In genomic region chr2:51880143-51880542, GRCm38 (mm10) we compare ENCODE assay signal across 21 mouse cellular contexts. TPM values are rescaled to one million over a fixed set of nuclear protein-coding genes. Genes with fewer than 3 reads are reported as not detected.
DNase-seq lines count a peak whose midpoint lies in the region; ATAC-seq and TF ChIP-seq lines count a peak whose summit lies in the region.
"Had no signal": no experiment of that assay in that cellular context is flagged by ENCODE, and none has a peak within 500 bp of the region (broad histone marks: within the 10 kb centered on the region; RNA-seq: fewer than 3 reads in every experiment).

No protein-coding gene starts in this region.

- 55% methylated on average over 1 of the region's 1 CpGs for WGBS in forebrain, postnatal 0 days
- WGBS in forebrain, embryonic 11.5 days: 90% methylated on average over 1 of the region's 1 CpGs
- WGBS in liver, adult 2 months: 64% methylated on average over 1 of the region's 1 CpGs
- WGBS in cerebellum, adult 2 months: 14% methylated on average over 1 of the region's 1 CpGs

- no peak overlapping the region for H3K4me2 ChIP-seq in forebrain, postnatal 0 days (ENCODE audit: low read depth)
- no peak overlapping the region for H3K4me2 ChIP-seq in forebrain, embryonic 11.5 days (ENCODE audit: low read depth, low read length, severe bottlenecking)
- H3K4me2 ChIP-seq: forebrain, embryonic 13.5 days; hindbrain, embryonic 12.5 days had no signal

- H3K9ac ChIP-seq in forebrain, postnatal 0 days: no peak overlapping the region
- no peak overlapping the region for H3K9ac ChIP-seq in forebrain, embryonic 11.5 days (ENCODE audit: low read length)
- no peak overlapping the region for H3K9ac ChIP-seq in liver, adult 2 months (ENCODE audit: low read depth, low read length)
- H3K9ac ChIP-seq: forebrain, embryonic 13.5 days; hindbrain, embryonic 12.5 days had no signal

- no peak overlapping the region for H3K4me3 ChIP-seq in forebrain, postnatal 0 days (ENCODE audit: low read depth, low read length)
- H3K4me3 ChIP-seq in forebrain, embryonic 11.5 days (ENCODE audit: low read depth, low read length): no peak overlapping the region
- H3K4me3 ChIP-seq in liver, adult 2 months (ENCODE audit: insufficient read depth, low read depth, low read length): no peak overlapping the region
- H3K4me3 ChIP-seq in cerebellum, adult 2 months (replicated peaks; ENCODE audit: insufficient read depth, low read depth, low read length): no peak overlapping the region
- H3K4me3 ChIP-seq: forebrain, embryonic 13.5 days; heart, embryonic 10.5 days; hindbrain, embryonic 12.5 days had no signal

- no peaks in the 10 kb centered on the region for H3K79me2 ChIP-seq in liver, adult 2 months (ENCODE audit: control insufficient read depth, insufficient read depth, low read length)

- no peaks in the 10 kb centered on the region for H3K27me3 ChIP-seq in forebrain, postnatal 0 days (ENCODE audit: insufficient read depth, low read length)
- no peaks in the 10 kb centered on the region for H3K27me3 ChIP-seq in forebrain, embryonic 11.5 days (ENCODE audit: control insufficient read depth, insufficient read depth, low read length)
- H3K27me3 ChIP-seq in liver, adult 2 months (ENCODE audit: control insufficient read depth, insufficient read depth, low read length): no peaks in the 10 kb centered on the region
- no peaks in the 10 kb centered on the region for H3K27me3 ChIP-seq in cerebellum, adult 2 months (ENCODE audit: control insufficient read depth, insufficient read depth, low read length)
- H3K27me3 ChIP-seq: forebrain, embryonic 13.5 days; hindbrain, embryonic 12.5 days had no signal

- no peaks in the 10 kb centered on the region for H3K9me3 ChIP-seq in forebrain, postnatal 0 days (ENCODE audit: low read length)
- no peaks in the 10 kb centered on the region for H3K9me3 ChIP-seq in forebrain, embryonic 11.5 days (ENCODE audit: control insufficient read depth, low read length)
- H3K9me3 ChIP-seq: forebrain, embryonic 13.5 days; G1E; heart, embryonic 10.5 days; hindbrain, embryonic 12.5 days had no signal

- H3K4me1 ChIP-seq in forebrain, postnatal 0 days (ENCODE audit: insufficient read depth): no peaks in the 10 kb centered on the region
- no peaks in the 10 kb centered on the region for H3K4me1 ChIP-seq in forebrain, embryonic 11.5 days (replicated peaks; ENCODE audit: control insufficient read depth, insufficient read depth, low read length)
- no peaks in the 10 kb centered on the region for H3K4me1 ChIP-seq in liver, adult 2 months (ENCODE audit: control insufficient read depth, insufficient read depth, low read length)
- H3K4me1 ChIP-seq in cerebellum, adult 2 months (ENCODE audit: control insufficient read depth, insufficient read depth, low read length): no peaks in the 10 kb centered on the region
- H3K4me1 ChIP-seq: forebrain, embryonic 13.5 days; heart, embryonic 10.5 days; hindbrain, embryonic 12.5 days had no signal

- ATAC-seq in forebrain, postnatal 0 days: no peak
- no peak for ATAC-seq in forebrain, embryonic 11.5 days (replicated peaks; ENCODE audit: low FRiP score)
- ATAC-seq: activated CD4-positive, CD25-positive, alpha-beta regulatory T cell, adult 4 months; CD4-positive, CD25-positive, alpha-beta regulatory T cell, adult 4 months; forebrain, embryonic 13.5 days; hindbrain, embryonic 16.5 days; inflammation-experienced regulatory T-cells, adult 6 months; intestine, postnatal 0 days had no signal

- H3K27ac ChIP-seq in forebrain, postnatal 0 days (ENCODE audit: low read depth, low read length): no peak overlapping the region
- H3K27ac ChIP-seq in forebrain, embryonic 11.5 days (ENCODE audit: low read depth, low read length): no peak overlapping the region
- no peak overlapping the region for H3K27ac ChIP-seq in liver, adult 2 months (replicated peaks; ENCODE audit: insufficient read depth, low read depth, low read length)
- H3K27ac ChIP-seq in cerebellum, adult 2 months (ENCODE audit: insufficient read depth, low read length): no peak overlapping the region
- H3K27ac ChIP-seq: forebrain, embryonic 13.5 days; heart, embryonic 10.5 days; hindbrain, embryonic 12.5 days had no signal

- no peak for TF ChIP-seq POLR2A in liver, adult 2 months (IDR thresholded peaks at IDR 0.05; ENCODE audit: extremely low read depth, insufficient read depth, low read length)
- TF ChIP-seq POLR2A in cerebellum, adult 2 months (IDR thresholded peaks at IDR 0.05; ENCODE audit: borderline replicate concordance, insufficient read depth, low read length): no peak

- no peak for TF ChIP-seq CTCF in forebrain, postnatal 0 days (IDR thresholded peaks at IDR 0.05; ENCODE audit: low read depth)
- TF ChIP-seq CTCF in liver, adult 2 months (IDR thresholded peaks at IDR 0.05; ENCODE audit: low read depth, low read length): no peak
- no peak for TF ChIP-seq CTCF in cerebellum, adult 2 months (IDR thresholded peaks at IDR 0.05; ENCODE audit: borderline replicate concordance, insufficient read depth, low read depth, low read length)

- no peaks in the 10 kb centered on the region for H3K36me3 ChIP-seq in forebrain, postnatal 0 days (ENCODE audit: insufficient read depth)
- no peaks in the 10 kb centered on the region for H3K36me3 ChIP-seq in forebrain, embryonic 11.5 days (ENCODE audit: control insufficient read depth, insufficient read depth, low read length)
- no peaks in the 10 kb centered on the region for H3K36me3 ChIP-seq in liver, adult 2 months (ENCODE audit: control insufficient read depth, insufficient read depth, low read length)
- H3K36me3 ChIP-seq: G1E; heart, embryonic 10.5 days; hindbrain, embryonic 12.5 days had no signal

- peak; percentile 10 for DNase-seq in adrenal gland, adult 2 months
- no peak for DNase-seq in adrenal gland, adult 18-20 months (ENCODE audit: low spot score in 2 of 2)
- DNase-seq in forebrain, postnatal 0 days: peak; percentile 39
- no peak for DNase-seq in forebrain, embryonic 11.5 days (ENCODE audit: low spot score)
- DNase-seq in liver, adult 2 months (ENCODE audit: extremely low read depth, low read depth, low spot score): peak; percentile 6
- no peak for DNase-seq in liver
- no peak for DNase-seq in cerebellum, adult 2 months
- DNase-seq: adrenal gland, postnatal 10 days; B cell, adult 2 months; cerebellum, adult 18-20 months; heart, postnatal 10 days; heart, postnatal 4 days had no signal

RNA-seq across cellular contexts. Expression of gene Rbm43, which starts 54.8 kb away (rescaled TPM):
- 10 to 100 TPM; 14.2 to 19.2 TPM for total RNA-seq in adrenal gland, adult 2 months (2021)
- 13.2 and 15.0 TPM in 2 replicates for polyA plus RNA-seq in adrenal gland, adult 2 months (2012; rRNA removed)
- 10 to 100 TPM; 10.8 to 12.0 TPM for total RNA-seq in adrenal gland, adult 18-20 months (2021)
- total RNA-seq in forebrain, postnatal 0 days (2014; rRNA removed): 13.7 and 14.4 TPM in 2 replicates
- polyA plus RNA-seq in forebrain, postnatal 0 days (2015; fragmentation: Nextera tagmentation; extraction: Ambion mirVana): 13.8 and 15.0 TPM in 2 replicates
- 7.2 and 8.6 TPM in 2 replicates for polyA plus RNA-seq in forebrain, embryonic 11.5 days (2014; fragmentation: Nextera tagmentation; extraction: Ambion mirVana)
- 4.2 and 6.1 TPM in 2 replicates for total RNA-seq in liver, adult 2 months (2014; rRNA removed)
- polyA plus RNA-seq in liver, adult 2 months (2012; rRNA removed): 2.2 and 2.3 TPM in 2 replicates
- 18.8 and 19.8 TPM in 2 replicates for polyA plus RNA-seq in cerebellum, adult 2 months (2012; rRNA removed)

Comparison
In these comparisons a context has a peak if more than half of its experiments do, and no peak if none do; other contexts are left out.
1. DNase-seq: peak in adrenal gland, adult 2 months (single experiment), forebrain, postnatal 0 days (single experiment) and liver, adult 2 months (single experiment); none in adrenal gland, adult 18-20 months (0 of 2), forebrain, embryonic 11.5 days (single experiment), liver (single experiment) and cerebellum, adult 2 months (0 of 2).